Mouse (Mus musculus): Measurements from ENCODE around the gene Gm20671.

- TF ChIP-seq CTCF (IDR thresholded peaks at IDR 0.05; ENCODE audit: borderline replicate concordance, insufficient read depth, low read length) (no peak), POLR2A (IDR thresholded peaks at IDR 0.05; ENCODE audit: low read depth, low read length) (no peak)
These were observed 45.4 kb upstream of the Gm20671 start for GRCm38 (mm10) chr5:32872346-32872745.
